Mouse (Mus musculus) kidney, postnatal 36 days (tissue): ENCODE measurements around the gene Gtf3a.
"Not testable (repeated sequence)": the region's sequence is repeated elsewhere in the genome, so short reads cannot be mapped to it uniquely, and the experiment has no call there.

ENCODE experiments used
- DNase-seq, 2 experiments: peaks; one replicate each; pipeline ENCODE4 v3.0.0; 2021 to 2022; ENCODE audit warnings: mixed read lengths in 2 of 2

Gene Gtf3a

GRCm38 (mm10) chr5:146948508-146949088, at the start of gene Gtf3a:
TSS of gene Gtf3a (plus strand) at chr5:146948657.
- DNase-seq: peak; percentile 80 to 87

DNA sequence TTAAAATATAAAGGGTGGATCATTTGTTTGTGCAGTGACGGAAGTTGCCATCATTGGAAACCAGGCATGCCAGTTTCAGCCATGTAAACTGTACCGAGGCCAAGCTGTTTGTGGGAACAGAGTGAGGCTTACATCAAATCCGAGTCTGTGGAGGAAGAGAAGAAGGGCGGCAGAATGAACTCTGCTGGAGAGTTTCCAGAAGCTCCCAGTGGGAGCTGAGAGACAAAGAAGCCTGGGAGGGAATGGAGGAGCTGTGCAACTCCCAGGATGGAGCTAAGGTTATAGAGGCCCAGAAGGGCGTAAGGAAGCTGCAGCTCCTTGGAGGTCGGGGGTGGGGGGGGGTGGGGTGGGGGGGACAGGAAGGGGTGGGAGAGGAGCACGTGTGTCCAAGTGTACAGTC, 48.1 kb upstream of the Gtf3a start:
- peak in 1 of 2 experiments; percentile 37 for DNase-seq

DNA sequence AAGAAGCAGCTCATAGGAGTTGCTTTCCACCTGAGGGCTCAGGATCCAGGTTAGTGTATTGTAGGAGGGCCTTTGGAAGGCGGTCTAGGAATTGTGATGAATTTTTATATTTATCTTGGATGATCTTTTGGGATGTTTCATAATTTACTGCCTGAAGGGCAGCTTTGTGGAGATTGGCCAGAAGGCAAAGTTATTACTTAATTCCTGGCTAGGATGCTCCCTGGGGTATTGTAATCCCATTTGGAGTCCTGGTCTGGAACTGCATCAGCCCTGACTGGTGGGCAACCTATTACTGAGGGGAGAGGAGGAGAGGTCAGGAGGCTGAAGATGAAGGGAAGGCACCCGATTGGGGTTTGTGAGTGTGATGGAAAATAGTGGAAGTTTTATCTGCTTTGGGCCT, 47.0 kb upstream of the Gtf3a start:
- DNase-seq: no peak

- peak; percentile 77 to 89 for DNase-seq
Measured at GRCm38 (mm10) chr5:146904404-146904803, 44.1 kb upstream of the Gtf3a start.

GRCm38 (mm10) chr5:146905486-146906172, 42.8 kb upstream of the Gtf3a start:
- DNase-seq: peak; percentile 63 to 92

GRCm38 (mm10) chr5:146907533-146907932, 40.9 kb upstream of the Gtf3a start:
- peak; percentile 30 to 42 for DNase-seq

GRCm38 (mm10) chr5:146908629-146909028, 39.8 kb upstream of the Gtf3a start:
- DNase-seq: peak in 1 of 2 experiments; percentile 26

- DNase-seq: no peak
Measured at GRCm38 (mm10) chr5:146912206-146912605, 36.3 kb upstream of the Gtf3a start.

- DNase-seq: no peak
Measured at GRCm38 (mm10) chr5:146913355-146913754, 35.1 kb upstream of the Gtf3a start.

GRCm38 (mm10) chr5:146914088-146914766, 34.2 kb upstream of the Gtf3a start:
- DNase-seq: peak; percentile 45 to 85

GRCm38 (mm10) chr5:146916273-146916672, 32.2 kb upstream of the Gtf3a start:
- peak in 1 of 2 experiments; percentile 41 for DNase-seq

- DNase-seq: no peak
Measured at GRCm38 (mm10) chr5:146916806-146917205, 31.7 kb upstream of the Gtf3a start.

DNA sequence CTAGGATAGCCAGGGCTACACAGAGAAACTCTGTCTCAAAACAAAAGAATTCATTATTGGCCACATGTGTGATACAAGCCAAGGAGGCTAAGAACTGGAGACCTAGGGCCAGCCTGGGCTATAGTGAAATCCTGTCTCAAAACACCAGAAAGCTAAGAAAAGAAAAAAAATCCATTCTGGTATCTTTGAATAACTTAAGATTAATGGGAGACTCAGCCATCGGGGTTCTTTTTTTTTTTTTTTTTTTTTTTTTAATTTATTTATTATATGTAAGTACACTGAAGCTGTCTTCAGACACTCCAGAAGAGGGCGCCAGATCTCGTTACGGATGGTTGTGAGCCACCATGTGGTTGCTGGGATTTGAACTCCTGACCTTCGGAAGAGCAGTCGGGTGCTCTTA, 31.1 kb upstream of the Gtf3a start:
- DNase-seq: not testable (repeated sequence)

- DNase-seq: no peak
Measured at GRCm38 (mm10) chr5:146919874-146920273, 28.6 kb upstream of the Gtf3a start.

DNA sequence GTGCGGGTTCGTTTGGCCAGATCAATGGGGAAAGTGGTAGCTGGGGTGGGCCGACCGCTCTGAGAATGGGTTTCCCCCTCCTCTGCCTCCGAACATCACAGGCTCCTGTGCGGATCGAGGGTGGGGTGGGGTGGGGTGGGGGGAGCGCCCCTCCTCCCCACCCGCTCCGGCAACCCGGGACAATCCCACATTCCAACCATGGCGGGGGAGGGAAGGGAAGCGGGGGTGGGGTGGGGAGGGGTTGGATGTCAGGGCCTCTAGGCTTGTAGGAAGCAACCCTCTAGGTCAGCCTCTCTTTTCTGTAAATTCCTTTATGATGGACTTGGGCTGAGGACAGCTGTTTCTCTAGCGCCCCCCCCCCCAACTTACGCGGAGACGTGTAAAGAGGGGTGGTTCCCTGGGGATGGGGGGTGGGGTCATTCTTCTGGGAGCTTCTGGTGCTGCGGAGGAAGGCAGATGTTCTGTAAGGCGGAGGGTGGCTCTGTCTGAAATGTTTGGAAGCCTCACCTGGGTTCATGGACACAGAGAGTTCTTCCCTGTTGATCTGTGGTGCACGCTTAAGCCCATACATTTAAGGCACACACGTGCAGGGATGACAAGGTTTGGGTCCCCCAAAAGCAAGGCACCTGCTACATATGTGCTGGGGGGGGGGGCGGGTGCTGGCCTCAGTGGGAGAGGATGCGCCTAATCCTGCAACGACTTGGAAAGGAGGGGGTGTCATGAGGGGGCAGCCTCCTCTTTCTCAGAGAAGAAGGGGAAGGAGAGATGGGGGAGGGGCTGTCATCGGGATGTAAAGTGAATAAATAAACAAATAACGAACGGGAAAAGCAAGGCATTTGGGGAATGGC, 27.9 kb upstream of the Gtf3a start:
- DNase-seq: no peak

GRCm38 (mm10) chr5:146921224-146921623, 27.2 kb upstream of the Gtf3a start:
- no peak for DNase-seq

GRCm38 (mm10) chr5:146923547-146923946, 24.9 kb upstream of the Gtf3a start:
- DNase-seq: no peak

- no peak for DNase-seq
Measured at GRCm38 (mm10) chr5:146926673-146927072, 21.8 kb upstream of the Gtf3a start.

- DNase-seq: no peak
Measured at GRCm38 (mm10) chr5:146931422-146931821, 17.0 kb upstream of the Gtf3a start.

DNA sequence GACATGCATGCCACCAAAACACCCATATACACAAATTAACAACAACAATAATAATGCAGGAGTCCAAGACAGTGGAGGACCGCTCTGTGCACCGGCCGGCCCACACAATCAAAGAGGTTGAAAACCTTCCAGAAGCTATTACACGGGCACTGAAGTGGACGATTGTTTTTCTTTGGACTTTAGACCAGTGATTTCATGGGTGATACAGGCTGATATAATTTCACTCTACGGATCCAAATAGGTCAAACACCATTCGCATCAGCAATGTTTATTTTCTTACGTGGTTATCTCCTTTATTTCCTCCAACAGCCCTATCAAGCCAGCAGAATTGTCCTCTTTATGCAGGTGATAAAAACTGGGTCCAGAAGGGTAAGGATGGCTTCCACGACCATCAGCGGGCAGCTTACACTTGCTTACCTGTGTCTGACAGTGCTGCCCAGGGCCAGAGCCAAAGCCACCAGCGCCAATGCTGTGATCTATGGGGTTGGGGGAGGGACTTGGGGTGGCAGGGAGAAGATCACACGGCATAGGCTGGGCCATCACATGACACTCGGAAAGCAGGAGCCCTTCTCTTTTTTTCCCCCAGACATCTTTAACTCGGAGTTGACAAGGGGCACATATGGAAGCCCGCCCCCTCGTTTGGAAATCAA, 16.4 kb upstream of the Gtf3a start:
- DNase-seq: no peak

DNA sequence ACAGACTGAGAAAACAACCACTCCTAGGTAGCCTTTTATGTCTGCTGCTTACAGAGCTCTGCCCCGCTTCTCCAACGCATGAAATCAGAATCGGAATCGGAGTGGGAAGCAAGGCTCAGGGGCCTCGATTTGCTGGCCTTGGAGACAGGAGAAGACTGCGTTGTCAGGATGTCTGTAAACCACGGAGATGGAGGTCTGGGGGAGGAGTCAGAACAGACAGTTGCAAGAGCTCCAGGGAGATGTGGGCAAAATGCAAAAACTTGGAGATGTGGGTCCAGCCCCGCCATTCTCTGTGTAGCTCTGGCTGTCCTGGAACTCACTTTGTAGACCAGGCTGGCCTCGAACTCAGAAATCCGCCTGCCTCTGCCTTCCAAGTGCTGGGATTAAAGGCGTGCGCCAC, 15.0 kb upstream of the Gtf3a start:
- DNase-seq: no peak
